Mouse (Mus musculus) right cerebral cortex, postnatal 36 days (tissue): ENCODE measurements at regions not wholly inside any gene's neighbourhood (a gene's known extent, or its start where the extent isn't known, plus 50 kb on each side); places are given as distances from the start of the nearest gene placed in this dataset.

ENCODE experiments used
- DNase-seq, 2 experiments: peaks; one replicate each; pipeline ENCODE4 v3.0.0; 2022; ENCODE audit warnings: low spot score in 2 of 2, mixed read lengths in 1 of 2

- no peak for DNase-seq
Measured at GRCm38 (mm10) chr1:7591327-7591726, 2783.6 kb downstream of the Gm37988 start.
